Mouse (Mus musculus): Measurements from ENCODE around the gene Gbx1.
A peak's percentile ranks its signal among the peaks of the same experiment; 100 is the strongest.
"Not testable (repeated sequence)": the region's sequence is repeated elsewhere in the genome, so short reads cannot be mapped to it uniquely, and the experiment has no call there.

Gbx1 gene

DNA sequence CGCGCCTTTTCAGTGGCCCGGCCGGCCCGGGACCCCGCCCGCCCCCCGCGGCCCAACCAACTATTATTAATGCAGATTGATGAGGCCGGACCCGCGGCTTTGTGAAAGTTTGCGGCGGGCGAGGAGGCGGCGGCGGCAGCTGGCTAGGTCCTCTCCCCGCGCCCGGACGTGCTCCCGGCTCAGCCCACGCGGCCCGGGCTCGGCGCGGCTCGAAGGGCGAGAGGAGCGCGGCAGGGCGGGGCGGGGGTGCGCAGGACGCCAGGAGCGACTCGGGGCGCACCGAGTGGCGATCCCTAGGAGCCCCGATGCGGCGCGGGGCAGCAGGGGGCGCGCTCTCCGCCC is at the start of gene Gbx1:
TSS of gene Gbx1 (minus strand) at position 314 of the 342 bp plus-strand sequence.
- DNase-seq = no peak

DNA sequence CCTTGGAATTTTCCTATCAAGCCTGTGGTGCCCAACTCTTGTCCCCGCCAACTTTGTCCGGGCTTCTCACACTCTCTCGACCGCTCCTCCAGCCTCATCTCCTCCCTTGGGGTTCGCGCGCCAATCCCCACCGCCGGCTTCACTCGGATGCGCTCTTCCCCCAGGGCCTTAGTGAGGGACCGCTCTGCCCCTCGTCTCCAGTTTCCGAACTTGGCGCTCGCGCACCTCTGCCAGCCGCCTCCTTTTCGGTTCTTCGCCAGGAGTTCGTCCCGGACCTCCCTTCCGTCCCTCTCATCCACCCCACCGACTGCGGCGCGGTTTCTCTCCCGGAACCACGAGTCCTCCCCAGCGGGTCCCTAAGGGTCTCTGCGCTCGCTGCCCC is 49.8 kb upstream of the Gbx1 start:
- DNase-seq = peak in 1 of 2 experiments; percentile 33

DNA sequence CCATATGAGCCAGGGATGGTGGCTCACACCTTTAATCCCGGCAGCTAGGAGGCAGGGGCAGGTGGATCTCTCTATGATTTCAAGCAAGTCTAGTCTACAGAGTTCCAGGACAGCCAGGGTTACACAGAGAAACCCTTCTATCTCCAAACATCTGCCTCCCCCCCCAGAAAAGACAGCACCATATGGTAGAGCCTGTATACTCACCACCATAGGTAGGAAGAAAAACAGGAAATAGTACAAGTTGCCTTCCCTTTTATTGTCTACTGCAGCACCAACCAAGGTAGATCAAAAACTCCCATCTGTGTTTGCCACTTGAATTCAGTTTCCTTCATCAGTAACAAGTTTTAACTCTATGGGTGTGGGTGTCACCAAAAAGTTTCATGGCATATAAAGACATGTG is 48.9 kb upstream of the Gbx1 start:
- no peak for DNase-seq

DNA sequence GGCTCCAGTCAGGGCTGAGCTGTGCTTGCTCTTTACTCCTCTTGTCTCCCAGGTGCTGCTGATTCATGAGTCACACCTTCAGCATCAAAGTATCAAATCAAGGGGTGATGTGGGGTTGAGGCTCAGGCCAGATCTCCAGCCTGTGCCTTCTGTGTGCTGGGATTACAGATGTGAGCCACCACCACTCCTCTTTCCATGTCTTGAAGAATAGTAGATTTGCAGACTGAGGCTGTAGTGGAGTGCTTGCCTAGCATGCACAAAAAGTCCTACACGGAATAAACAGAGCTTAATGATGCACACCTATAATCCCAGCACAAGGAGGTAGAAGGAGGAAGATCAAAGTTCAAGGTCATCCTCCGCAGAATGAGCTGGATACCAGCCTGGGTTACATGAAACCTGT is 29.7 kb upstream of the Gbx1 start, which contains the start of gene 4931409K22Rik:
TSS of gene 4931409K22Rik (minus strand) at position 101 of the 400 bp plus-strand sequence.
- no peak for DNase-seq

DNA sequence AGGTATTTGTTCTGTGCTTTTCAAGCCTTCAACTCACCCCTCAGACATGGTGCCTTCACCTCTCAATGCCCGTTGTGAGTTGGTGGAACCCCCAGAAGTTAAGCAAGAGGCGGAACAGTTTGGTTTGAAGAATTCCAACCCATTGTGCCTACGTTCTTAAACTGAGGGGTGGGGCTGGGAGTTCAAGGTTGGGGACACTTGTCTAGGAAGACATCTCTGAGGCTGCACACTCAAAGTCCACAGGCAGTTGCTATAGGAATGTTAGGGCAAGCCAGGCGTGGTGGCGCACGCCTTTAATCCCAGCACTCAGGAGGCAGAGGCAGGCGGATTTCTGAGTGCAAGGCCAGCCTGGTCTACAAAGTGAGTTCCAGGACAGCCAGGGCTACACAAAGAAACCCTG is 28.3 kb upstream of the Gbx1 start:
- not testable (repeated sequence) for DNase-seq

DNA sequence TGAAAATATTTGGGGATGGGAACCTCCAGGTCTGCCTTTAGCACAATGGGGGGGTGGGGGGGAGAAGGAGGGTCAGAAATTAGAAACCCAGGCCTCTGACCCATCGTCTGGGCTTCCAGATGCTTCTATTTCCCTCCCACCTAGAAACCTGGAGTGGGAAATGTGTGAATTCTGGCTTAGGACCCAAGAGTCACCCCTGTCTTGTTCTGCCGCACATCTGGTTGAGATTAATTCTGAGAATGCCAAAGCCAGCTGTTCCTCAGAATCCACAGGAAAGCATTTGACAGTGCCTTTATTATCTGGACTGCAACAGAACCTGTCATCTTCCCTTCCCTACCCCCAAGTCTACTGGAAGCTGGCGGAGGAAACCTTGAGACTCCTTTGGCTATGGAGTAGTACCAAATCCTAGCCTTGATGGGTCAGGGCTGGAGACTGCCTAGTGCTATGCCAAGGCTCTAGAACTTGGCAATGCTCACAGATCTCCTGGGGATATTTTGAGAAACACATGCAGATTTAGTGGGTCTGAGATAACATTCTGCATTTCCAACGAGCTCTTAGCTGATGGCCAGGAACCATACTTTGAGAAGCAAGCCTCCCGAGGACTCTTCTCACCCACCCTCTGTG is 26.7 kb upstream of the Gbx1 start:
- no peak for DNase-seq

DNA sequence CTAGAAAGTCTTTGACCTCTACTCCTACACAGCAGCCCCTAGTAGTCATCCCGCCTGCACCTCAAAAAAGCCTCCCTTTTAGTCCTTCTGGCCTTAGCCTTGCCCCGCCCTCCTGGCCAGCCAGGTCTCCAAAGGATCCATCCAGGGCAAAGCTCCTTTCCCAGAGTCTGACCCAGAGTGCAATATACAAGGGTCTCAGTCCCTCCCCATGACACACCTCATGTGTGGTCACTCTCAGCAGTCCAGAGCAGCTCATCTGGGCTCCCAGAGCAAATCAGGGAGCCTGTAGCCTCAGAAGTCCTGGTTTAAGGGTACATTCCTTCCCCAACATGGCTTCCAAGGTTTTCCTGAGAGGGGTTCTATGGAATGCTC is 24.3 kb upstream of the Gbx1 start:
- DNase-seq = no peak

DNA sequence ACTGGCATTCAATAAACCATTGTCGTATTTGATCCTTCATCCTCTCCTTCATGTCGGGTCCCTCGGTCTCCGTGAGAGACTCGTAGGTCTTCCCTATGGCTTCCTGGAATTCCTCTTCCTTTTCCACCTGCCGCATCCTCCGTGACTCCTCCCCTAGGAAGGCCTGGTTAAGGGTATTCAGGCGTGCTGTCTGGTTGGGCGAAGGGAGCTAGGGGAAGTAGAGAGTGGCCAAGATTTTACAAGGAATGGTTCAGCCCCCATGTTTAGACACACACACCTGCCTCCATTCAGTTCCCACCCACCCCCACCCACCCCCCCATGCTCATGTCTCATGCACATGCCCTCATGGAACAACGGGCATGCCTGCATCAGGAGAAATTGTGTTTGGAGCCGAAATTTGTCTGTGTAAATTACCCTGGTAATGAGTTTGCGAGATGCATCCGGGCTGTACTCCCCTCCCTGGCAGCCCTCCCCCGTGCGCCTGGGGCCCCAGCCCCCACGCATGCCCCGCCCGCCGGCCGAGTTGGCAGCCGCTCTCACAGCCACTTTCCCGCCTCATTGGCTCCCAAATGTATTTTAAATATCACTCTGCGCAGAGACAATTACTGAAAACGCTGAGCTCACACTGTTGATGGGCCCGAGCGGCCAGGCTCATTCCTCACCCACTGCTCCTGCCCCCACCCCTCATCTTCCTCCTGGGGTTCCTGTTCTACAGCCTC is 23.8 kb upstream of the Gbx1 start:
- DNase-seq = no peak

DNA sequence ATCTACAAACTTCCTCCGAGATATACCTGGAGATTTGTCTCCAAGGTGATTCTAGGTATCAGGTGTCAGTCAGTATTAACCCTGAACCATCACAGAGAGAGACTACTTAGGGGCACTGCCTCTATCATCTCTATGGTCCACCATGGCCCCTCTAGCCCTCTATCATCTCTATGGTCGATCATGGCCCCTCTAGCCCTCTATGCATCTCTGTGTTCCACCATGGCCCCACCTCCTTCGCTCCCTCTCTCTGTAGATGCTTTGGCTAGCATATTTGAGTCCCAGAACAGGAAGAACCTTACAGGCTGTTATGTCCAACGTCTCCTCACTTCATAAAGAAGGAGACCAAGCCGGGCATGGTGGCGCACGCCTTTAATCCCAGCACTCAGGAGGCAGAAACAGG is 15.6 kb upstream of the Gbx1 start:
- DNase-seq = no peak

DNA sequence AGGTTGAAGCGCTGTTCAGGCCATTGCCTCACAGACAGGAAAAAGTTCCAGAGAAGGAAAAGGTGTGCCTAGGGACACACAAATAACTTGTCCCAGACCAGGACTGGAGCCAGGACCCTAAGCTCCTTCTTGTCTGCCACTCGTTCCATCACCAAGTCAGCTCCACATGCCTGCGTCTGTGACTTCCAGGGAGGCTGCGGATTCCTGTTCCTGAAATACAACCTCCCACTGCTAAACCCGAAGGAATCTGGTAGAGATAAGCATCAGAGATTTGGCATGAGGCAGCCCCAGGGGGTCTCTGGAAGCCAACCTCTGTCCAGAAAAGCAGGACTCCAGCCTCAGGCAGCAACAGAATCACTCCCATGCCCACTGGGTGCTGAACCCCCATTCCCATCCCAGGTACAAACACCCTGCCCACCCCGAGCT is 14.2 kb upstream of the Gbx1 start:
- DNase-seq = no peak

DNA sequence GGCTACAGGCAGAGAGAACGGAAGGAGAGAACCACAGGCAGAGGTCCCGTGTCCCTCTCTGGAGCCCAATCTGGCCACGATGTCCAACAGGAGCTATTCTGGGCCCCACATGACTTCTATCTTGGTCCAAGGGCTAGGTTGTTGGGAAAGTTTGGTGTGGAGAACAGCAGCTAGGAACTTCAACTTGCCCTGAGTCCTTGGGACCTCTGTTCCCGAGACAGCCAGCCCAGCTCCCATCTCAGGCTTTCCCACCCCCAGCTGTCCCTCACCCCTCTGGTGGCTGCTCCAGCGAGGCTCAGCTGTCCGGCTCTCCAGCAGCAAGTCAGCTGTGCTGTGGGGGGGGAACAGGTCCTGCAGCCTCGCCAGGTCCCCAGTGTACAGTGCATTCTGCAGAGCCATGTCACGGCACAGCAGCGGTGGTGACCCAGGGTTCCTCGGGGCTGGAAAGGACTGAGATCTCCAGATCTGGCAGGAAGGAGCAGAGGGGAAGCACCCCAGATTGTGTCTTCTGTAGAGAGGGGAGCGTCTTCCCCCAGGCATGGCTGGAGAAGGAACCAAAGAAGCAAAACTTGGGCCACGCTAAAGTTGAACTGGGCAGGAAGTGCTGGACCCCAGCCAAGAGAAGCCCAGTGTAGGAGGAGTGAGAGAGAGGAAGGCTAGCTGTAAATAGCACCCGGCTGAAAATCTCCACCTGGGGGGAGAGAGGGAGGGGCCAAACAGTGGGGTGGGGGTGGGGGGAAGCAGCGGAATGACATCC is 13.6 kb upstream of the Gbx1 start, which contains the start of gene Asb10:
TSS of gene Asb10 (minus strand) at position 592 of the 757 bp plus-strand sequence.
- DNase-seq = no peak

DNA sequence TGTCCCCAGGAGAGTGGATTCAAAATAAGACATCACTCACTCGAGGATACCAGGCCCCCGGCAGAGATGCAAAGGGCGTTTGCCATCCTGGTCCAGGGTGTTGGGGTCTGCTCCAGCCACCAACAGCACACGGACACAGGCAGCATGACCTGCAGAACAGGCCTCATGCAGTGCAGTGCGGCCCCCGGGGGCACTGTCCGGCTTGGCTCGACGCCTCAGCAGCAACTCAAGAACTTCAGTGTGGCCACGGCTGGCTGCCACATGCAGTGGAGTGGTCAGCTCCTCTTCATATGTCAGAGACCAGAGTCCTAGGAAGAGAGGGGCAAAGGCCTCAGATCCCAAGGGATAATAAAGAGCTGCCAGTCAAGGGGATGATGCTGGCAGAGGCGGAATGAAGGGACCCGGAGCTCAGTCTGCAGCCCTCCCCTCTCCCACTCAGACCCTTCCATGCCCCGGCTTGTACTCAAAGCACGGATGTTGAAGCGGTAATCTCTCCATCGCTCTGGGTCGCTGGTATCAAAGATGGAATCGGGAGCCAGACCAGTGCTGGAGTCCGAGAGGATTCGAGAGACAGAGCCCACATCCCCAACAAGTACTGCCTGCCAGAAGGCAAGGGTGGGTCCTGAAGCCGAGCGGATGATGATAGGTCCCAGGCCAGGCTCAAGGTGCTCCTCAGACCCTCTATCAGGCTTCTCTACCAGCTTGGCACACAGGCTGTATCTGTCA is 12.7 kb upstream of the Gbx1 start:
- no peak for DNase-seq

DNA sequence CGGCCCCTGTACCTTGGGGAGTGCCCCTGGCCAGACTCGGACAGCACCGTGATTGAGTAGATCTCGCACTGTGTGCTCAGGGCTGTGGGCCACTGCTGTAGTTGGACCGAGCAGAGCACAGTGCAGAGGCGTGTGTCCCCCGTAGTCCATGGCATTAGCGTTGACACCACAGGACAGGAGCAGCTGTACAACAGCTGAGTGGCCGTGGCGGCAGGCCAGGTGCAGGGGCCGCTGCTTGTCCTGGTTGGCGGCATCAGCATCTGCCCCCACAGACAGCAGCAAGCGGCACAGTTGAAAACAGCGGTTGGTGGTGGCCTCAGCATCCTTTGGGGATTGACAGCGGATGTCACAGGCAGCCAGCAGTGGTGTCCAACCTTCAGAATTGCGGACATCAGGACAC is 10.6 kb upstream of the Gbx1 start:
- DNase-seq = no peak

DNA sequence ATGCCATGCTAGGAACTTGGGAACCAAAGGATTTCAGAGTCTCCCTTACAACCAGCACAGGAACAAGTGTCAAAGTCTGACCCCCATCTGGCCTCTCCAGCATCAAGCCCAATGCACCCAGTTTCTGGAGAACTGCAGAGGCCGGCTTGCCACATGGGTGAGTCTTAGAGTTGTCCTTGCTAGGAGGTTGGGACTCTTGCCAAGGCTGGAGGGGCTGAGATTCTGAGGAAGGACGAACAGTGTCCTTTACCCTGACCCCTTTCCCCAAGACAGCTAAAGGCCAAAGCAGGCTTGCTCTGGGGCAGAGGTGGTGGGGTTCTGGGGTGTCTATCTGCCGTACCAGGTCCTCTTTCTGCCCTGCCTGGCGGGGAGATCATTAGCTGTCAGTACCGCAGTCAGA is 9.5 kb upstream of the Gbx1 start:
- DNase-seq = no peak

DNA sequence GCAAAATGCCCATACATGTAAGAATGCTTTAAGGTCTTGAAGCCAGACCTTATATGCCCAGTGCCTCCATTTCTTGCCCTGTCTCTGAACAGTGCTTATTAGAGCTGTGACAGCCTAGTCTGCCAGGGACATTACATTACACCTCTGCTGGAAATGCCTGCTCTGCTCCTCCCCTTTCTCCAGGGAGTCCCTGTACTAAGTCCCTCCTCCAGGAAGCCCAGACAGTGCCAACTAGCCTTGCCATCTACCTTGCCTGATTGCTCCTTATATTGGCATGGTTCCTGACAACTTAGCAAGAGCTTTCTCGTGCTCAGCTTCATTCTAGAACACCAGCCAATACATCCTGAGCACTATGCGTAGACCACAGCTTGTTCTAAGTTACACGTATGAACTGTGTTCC is 8.7 kb upstream of the Gbx1 start:
- DNase-seq = no peak

DNA sequence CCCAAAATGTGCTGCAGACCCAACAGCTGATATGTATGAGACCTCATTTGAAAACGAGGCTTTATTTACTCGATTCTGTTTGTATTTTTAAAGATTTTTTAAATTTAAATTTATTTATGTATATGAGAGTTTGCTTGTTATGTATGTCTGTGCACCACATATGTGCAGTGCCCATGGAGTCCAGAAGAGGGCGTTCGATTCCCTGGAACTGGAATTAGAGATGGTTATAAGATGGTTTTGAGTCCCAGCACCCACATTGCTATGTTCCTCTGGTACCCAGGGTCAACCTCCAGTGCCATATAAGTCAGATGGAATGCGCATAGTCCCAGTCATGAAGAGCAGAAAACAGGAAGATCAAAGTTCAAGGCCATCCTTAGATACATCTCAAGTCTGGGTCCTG is 7.3 kb upstream of the Gbx1 start:
- no peak for DNase-seq

DNA sequence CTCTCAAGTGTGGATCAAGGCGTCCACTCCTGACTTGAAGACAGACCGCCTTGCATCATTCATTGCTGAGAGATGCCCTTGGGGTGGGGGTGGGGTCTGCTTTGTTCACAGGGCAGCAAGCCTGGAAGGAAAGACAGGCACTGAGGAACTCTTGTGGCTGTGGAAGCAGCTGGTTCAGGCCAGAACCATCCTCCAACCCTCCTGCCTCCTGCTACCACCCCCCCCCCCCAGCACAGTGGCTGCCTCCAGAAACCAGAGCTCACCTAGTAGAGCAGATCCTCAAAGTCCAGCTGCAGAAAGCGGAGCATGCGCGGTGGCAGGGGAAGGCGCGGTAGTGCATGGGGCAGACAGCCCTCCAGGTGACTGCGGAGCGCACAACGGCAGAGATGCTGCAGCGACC is 6.4 kb upstream of the Gbx1 start:
- no peak for DNase-seq

DNA sequence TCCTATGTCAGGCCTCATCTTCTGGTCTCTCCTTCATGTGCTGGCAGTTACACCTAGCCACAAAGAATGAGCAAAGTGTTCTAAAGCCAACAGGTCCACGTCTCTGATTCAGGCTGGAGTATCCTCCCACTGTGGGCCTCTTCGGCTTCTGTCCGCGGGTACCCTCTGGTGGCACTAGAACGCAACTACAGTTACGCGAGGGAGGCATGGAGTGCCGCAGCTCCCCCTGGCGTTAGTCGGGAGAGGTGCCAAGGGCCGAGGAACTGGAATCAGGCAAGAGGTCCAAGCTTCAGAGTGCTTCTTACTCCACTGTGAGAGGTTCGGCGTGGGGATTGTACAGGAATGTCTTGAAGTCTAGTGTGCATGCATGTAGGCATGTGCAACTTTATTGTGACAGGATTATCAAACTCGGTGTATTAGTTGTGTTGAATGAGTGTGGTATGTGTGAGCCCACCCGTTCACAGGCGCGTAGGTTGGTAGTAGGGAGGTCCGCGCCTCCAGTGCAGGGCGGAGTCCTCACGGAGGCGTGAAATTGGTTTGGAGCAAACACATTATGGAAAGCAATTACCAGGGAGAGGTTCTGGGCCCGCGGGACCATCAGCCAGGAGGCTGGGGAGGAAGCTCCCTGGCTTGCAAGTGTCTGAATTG is 3.2 kb upstream of the Gbx1 start:
- DNase-seq = peak; percentile 94

DNA sequence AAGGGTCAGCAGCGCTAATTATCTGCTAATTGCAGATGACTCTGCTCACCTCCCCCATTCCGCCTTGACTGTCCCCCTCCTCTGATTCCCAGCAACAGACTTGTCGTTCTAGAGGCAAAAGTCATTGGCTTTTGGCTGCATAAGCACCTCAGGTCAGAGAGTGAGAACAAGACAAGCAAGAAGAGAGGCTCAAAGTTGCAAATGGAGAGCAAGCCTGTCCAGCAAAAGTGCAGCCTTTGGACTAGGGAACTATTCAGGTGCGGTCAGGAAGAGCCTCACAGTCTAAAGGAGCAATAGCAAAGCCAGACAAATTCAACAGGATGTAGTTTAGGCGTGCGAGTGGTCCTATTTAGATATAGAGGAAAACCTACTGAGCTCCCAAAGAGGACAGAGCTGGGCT is 778 bp upstream of the Gbx1 start:
- no peak for DNase-seq

DNA sequence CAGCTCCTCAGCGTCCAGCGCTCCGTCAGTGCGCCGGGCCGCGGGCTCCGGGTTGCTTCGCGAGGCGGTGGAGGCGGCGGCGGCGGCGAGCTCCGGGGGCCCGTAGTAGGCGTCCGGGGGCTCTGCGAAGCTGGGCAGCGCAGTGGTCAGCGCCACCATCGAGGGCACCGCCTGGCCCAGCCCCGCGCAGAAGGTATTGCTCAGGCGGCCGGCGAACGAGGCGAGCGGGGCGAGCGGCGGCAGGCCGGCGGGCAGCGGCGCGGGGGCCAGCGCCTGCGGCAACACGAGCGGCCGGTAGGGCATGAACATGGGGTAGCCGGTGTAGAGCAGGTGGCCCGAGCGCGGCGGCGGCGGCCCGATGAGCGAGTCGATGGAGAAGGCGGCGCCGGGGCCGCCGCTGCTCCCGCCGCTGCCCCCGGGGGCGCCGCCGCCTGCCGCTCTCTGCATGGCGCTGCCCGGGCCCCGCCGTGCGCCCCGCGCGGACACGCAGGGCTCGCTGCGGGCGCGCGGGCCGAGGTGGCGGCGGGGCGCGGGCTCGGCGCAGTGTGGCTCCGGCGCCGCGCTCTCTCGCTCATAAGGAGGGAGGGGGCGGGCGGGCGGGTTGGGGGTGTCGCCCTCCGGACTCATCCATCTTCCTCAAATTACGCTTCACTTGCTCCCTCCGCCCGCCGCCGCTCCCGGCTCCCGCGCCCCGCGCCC is 663 bp downstream of the Gbx1 start:
- DNase-seq = no peak

DNA sequence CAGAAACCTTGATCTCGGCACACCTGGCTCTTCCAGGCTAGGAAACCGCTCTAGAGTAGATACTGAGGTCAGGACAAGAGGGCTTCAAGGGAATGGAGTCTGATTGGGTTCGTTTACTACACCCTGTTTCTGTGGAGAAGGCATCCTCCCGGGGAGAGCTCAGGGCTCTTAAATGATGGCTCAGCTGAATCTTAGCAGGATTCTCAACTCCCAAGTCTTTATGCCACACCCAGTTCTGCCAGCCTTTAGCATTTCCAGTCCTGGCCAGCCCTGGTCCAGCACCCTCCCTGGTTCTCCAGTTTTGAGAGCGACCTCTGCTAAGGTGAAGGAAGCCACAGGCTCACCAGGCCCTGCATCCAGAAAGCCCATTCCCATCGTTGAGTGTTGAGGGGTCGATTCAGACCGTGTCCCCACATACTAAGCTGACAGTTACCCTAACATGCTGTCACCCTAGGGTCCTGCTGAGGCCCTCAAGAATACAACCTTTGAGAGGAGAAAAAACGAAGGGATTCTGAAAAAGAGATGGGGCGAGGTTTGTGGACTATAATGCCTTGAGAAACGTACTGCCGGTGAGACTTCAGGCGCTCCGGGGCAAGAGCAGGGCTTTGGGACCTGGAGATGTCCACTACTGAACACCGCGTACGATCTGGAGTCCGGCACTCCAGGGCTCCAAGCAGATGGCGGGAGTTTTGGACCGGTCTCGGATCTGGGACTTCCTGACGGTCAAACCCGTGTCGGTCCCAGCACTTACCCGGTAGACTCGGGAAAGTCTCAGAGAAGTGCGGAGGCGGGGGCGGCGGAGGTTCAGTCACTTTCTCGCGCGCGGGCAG is 1.4 kb downstream of the Gbx1 start:
- no peak for DNase-seq

All from B cell, adult 2 months (primary cell).